Mouse (Mus musculus): ENCODE data around the gene Olfr692.

- TF ChIP-seq POLR2A (IDR thresholded peaks at IDR 0.05; ENCODE audit: borderline replicate concordance, control insufficient read depth, low read depth, low read length) (no peak), CTCF (IDR thresholded peaks at IDR 0.05; ENCODE audit: control insufficient read depth, insufficient read depth, low read length) (no peak)
These were observed 762 bp upstream of the Olfr692 start for GRCm38 (mm10) chr7:105367268-105367667.
